Mouse (Mus musculus): ENCODE measurements around the gene Ugt1a2.

DNA sequence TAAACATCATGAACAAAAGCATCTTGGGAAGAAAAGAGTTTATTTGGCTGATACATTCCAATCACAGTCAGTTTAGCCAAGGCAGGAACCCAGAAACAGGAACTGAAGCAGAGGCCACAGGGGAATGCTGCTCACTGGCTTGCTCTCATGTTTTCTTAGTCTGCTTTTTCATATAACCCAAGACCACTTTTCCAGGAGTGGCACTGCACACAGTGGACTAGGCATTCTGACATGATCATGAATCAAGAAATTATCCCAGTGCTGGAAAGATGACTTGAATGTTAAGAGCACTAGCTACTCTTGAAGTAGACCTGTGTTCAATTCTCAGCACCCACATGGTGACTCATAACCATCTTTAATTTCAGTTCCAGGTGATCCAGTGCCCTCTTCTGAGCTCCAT is 25.3 kb downstream of the Ugt1a2 start:
- TF ChIP-seq GATA1 (IDR thresholded peaks at IDR 0.05; ENCODE audit: borderline replicate concordance, low read length) (no peak), FLI1 (IDR thresholded peaks at IDR 0.05; ENCODE audit: low read length) (no peak)
